16 mouse cellular contexts compared by ENCODE assay signal in the genomic region with DNA sequence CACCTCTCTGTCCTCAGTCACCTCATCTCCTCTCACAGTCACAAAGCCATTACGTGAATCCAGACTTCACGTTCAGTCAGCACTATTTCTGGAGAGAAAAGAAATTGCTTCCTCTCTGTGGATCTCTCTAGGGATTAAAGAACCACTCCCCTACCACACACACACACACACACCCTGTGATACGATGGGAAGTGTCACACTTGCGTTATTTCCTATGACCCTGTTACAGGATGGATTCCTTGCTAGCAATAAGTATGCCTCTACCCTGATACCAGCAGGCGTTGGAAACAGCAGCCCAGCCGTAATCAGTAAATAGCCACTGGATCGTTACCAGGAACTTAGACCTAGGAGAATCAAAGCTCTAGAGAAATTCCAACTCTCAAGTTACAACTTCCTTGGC. TPM values are rescaled to one million over a fixed set of nuclear protein-coding genes. Genes with fewer than 3 reads are reported as not detected.
DNase-seq lines count a peak whose midpoint lies in the region; ATAC-seq and TF ChIP-seq lines count a peak whose summit lies in the region.
"Had no signal": no experiment of that assay in that cellular context is flagged by ENCODE, and none has a peak within 500 bp of the region (broad histone marks: within the 10 kb centered on the region; RNA-seq: fewer than 3 reads in every experiment).

No protein-coding gene starts in this region.

- intact Hi-C loops in heart, adult 2 months (cut with DNase I), result no loop called here

- no peaks in the 10 kb centered on the region for H3K27me3 ChIP-seq in heart, embryonic 11.5 days (ENCODE audit: control insufficient read depth, insufficient read depth, low read length)
- H3K27me3 ChIP-seq in heart, adult 2 months (ENCODE audit: control insufficient read depth, insufficient read depth, low read length), result no peaks in the 10 kb centered on the region
- no peaks in the 10 kb centered on the region for H3K27me3 ChIP-seq in heart, embryonic 15.5 days
- H3K27me3 ChIP-seq: hindbrain, embryonic 12.5 days; limb, embryonic 13.5 days had no signal

- no peaks in the 10 kb centered on the region for H3K36me3 ChIP-seq in heart, embryonic 11.5 days (ENCODE audit: control insufficient read depth, insufficient read depth, low read length)
- no peaks in the 10 kb centered on the region for H3K36me3 ChIP-seq in heart, adult 2 months (ENCODE audit: control insufficient read depth, insufficient read depth, low read length)
- no peaks in the 10 kb centered on the region for H3K36me3 ChIP-seq in heart, embryonic 15.5 days
- H3K36me3 ChIP-seq: hindbrain, embryonic 12.5 days; limb, embryonic 13.5 days had no signal

- no peak for TF ChIP-seq EP300 in heart, adult 2 months (IDR thresholded peaks at IDR 0.05; ENCODE audit: insufficient read depth, low read depth, low read length)

- DNase-seq in heart, adult 18-20 months, result peak; percentile 43 to 57
- peak; percentile 23 to 33 for DNase-seq in heart, adult 2 months
- DNase-seq in kidney, postnatal 10 days, result peak; percentile 39
- no peak for DNase-seq in layer of hippocampus, adult 9-10 months (ENCODE audit: low spot score)
- DNase-seq in layer of hippocampus, adult 8-10 months (ENCODE audit: low spot score in 2 of 2), result no peak
- DNase-seq in cerebellum, postnatal 25 days, result no peak
- DNase-seq: cerebellum, adult 11-12 months; gastrocnemius, postnatal 10 days; liver, postnatal 0 days had no signal

- ATAC-seq in heart, embryonic 11.5 days (replicated peaks; ENCODE audit: insufficient number of reproducible peaks, low FRiP score, low TSS enrichment), result no peak
- ATAC-seq in heart, embryonic 15.5 days (replicated peaks; ENCODE audit: insufficient number of reproducible peaks, insufficient read depth, low FRiP score, low read depth), result no peak
- ATAC-seq: forebrain, embryonic 16.5 days; intestine, embryonic 16.5 days; liver, postnatal 0 days had no signal

- H3K9ac ChIP-seq in heart, embryonic 11.5 days (ENCODE audit: low read depth, low read length), result no peak overlapping the region
- no peak overlapping the region for H3K9ac ChIP-seq in heart, adult 2 months (ENCODE audit: low read depth, low read length)
- H3K9ac ChIP-seq in heart, embryonic 15.5 days, result no peak overlapping the region
- H3K9ac ChIP-seq: hindbrain, embryonic 12.5 days; limb, embryonic 13.5 days; liver, postnatal 0 days had no signal

- no peaks in the 10 kb centered on the region for H3K9me3 ChIP-seq in heart, embryonic 11.5 days (replicated peaks; ENCODE audit: control insufficient read depth, low read length)
- no peaks in the 10 kb centered on the region for H3K9me3 ChIP-seq in heart, embryonic 15.5 days (replicated peaks)
- H3K9me3 ChIP-seq: hindbrain, embryonic 12.5 days; limb, embryonic 13.5 days had no signal

- TF ChIP-seq CTCF in heart, adult 2 months (IDR thresholded peaks at IDR 0.05), result no peak

- WGBS in heart, embryonic 11.5 days (ENCODE audit: insufficient replicate concordance), result 23% methylated on average over 7 of the region's 7 CpGs
- WGBS in heart, adult 2 months, result 8% methylated on average over 7 of the region's 7 CpGs
- 16% methylated on average over 7 of the region's 7 CpGs for WGBS in heart, embryonic 15.5 days

- H3K27ac ChIP-seq in heart, embryonic 11.5 days (ENCODE audit: low read depth, low read length), result no peak overlapping the region
- H3K27ac ChIP-seq in heart, adult 2 months, result 0 out of 2 replicates have a peak overlapping the region, but pooled peaks have one; percentile 21
- no peak overlapping the region for H3K27ac ChIP-seq in heart, embryonic 15.5 days
- H3K27ac ChIP-seq: hindbrain, embryonic 12.5 days; limb, embryonic 13.5 days had no signal

- H3K4me2 ChIP-seq in heart, embryonic 11.5 days, result no peak overlapping the region; the same call in 1 of the 2 replicates
- H3K4me2 ChIP-seq in heart, embryonic 15.5 days, result peak overlapping the region; percentile 23; the same call in 1 of the 2 replicates
- H3K4me2 ChIP-seq: hindbrain, embryonic 12.5 days; limb, embryonic 13.5 days had no signal

- TF ChIP-seq POLR2A in heart, adult 2 months (IDR thresholded peaks at IDR 0.05; ENCODE audit: insufficient read depth, low read depth, low read length), result no peak

- H3K79me2 ChIP-seq in heart, adult 2 months (replicated peaks; ENCODE audit: control insufficient read depth, insufficient read depth, low read length), result no peaks in the 10 kb centered on the region

- H3K4me3 ChIP-seq in heart, embryonic 11.5 days (ENCODE audit: low read depth, low read length), result no peak overlapping the region
- H3K4me3 ChIP-seq in heart, adult 2 months, result no peak overlapping the region
- no peak overlapping the region for H3K4me3 ChIP-seq in heart, embryonic 15.5 days
- H3K4me3 ChIP-seq: hindbrain, embryonic 12.5 days; limb, embryonic 13.5 days had no signal

- H3K4me1 ChIP-seq in heart, embryonic 11.5 days (ENCODE audit: control insufficient read depth, insufficient read depth, low read length), result peaks cover 3% of the 10 kb centered on the region; the same call in 1 of the 2 replicates
- H3K4me1 ChIP-seq in heart, adult 2 months (ENCODE audit: control insufficient read depth, insufficient read depth, low read length), result peaks cover 3% of the 10 kb centered on the region; the same call in 1 of the 2 replicates
- peaks cover 12% of the 10 kb centered on the region for H3K4me1 ChIP-seq in heart, embryonic 15.5 days (replicated peaks)

RNA-seq across cellular contexts. Expression of gene Tspan12, which starts 3.6 kb away (rescaled TPM):
- total RNA-seq in heart, adult 18-20 months (2021), result 10 to 100 TPM; 75.8 to 82.4 TPM
- 70.1 and 74.8 TPM in 2 replicates for polyA plus RNA-seq in heart, embryonic 11.5 days (2014; fragmentation: Nextera tagmentation; extraction: Ambion mirVana)
- total RNA-seq in heart, adult 2 months (2021), result 10 to 100 TPM; 65.3 to 79.0 TPM
- polyA plus RNA-seq in heart, adult 2 months (2012; rRNA removed), result 18.6 and 38.2 TPM in 2 replicates
- polyA plus RNA-seq in heart, embryonic 15.5 days (2015; fragmentation: Nextera tagmentation; extraction: Ambion mirVana), result 65.9 and 79.5 TPM in 2 replicates
- 10 to 100 TPM; 26.8 to 35.8 (median 28.3) TPM for total RNA-seq in layer of hippocampus, adult 8-10 months (2022)
- total RNA-seq: megakaryocyte-erythroid progenitor cell, adult 5-6 weeks had no signal

Comparison
In these comparisons a context has a peak if more than half of its experiments do, and no peak if none do; other contexts are left out.
1. DNase-seq: peak in heart, adult 18-20 months (2 of 2), heart, adult 2 months (2 of 2) and kidney, postnatal 10 days (single experiment); none in layer of hippocampus, adult 9-10 months (single experiment), layer of hippocampus, adult 8-10 months (0 of 2) and cerebellum, postnatal 25 days (0 of 2).